Mouse (Mus musculus) megakaryocyte, embryonic 14.5 days (primary cell): Measurements from ENCODE around the gene Trpm5.

Experiments used
- FLI1 ChIP-seq: IDR thresholded peaks from 2 replicates; pipeline ENCODE4 v1.6.1; 2012; ENCODE audit warnings: low read length, inconsistent platforms, mixed read lengths
- GATA1 ChIP-seq: IDR thresholded peaks from 3 replicates; pipeline ENCODE4 v1.6.1; 2012; ENCODE audit warnings: mixed read lengths, low read length, inconsistent platforms, borderline replicate concordance

GRCm38 (mm10) chr7:143055499-143056186 lies 38.8 kb downstream of the Trpm5 start:
- no peak for TF ChIP-seq GATA1
- TF ChIP-seq FLI1: no peak
